Mouse (Mus musculus) frontal cortex, postnatal 14 days (tissue): ENCODE measurements around the gene Gulp1.

Source experiments
- DNase-seq, 2 experiments: peaks; one replicate each; pipeline ENCODE4 v3.0.0; 2022; ENCODE audit warnings: low spot score in 2 of 2

Gene Gulp1

GRCm38 (mm10) chr1:44551461-44552370 lies at the start of gene Gulp1:
Gene Gulp1, plus strand, starts transcription at chr1:44551511.
- DNase-seq = peak; percentile 25 to 52

DNA sequence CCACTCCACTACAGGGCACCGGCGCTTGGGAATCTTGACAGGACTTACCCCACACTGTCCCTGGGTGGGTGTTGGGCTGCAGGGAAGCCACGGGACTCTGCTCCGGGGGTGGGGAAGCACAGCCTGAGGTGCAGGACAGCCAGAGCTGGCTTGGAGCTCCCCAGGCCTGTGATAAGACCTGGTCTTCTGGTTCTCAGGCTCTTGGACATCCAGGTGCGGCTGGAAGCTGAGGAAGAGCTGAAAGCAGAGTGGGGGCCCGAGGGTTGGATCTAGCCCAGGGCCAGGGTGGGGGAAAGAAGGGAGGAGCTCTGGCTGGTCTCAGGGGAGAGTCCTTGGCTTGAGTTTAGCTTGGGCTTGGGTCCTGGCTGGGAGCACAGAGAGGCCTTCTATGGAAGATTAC lies 1.1 kb upstream of the Gulp1 start:
- no peak for DNase-seq

GRCm38 (mm10) chr1:44552371-44552841 lies 1.1 kb downstream of the Gulp1 start:
- peak in 1 of 2 experiments; percentile 19 for DNase-seq

DNA sequence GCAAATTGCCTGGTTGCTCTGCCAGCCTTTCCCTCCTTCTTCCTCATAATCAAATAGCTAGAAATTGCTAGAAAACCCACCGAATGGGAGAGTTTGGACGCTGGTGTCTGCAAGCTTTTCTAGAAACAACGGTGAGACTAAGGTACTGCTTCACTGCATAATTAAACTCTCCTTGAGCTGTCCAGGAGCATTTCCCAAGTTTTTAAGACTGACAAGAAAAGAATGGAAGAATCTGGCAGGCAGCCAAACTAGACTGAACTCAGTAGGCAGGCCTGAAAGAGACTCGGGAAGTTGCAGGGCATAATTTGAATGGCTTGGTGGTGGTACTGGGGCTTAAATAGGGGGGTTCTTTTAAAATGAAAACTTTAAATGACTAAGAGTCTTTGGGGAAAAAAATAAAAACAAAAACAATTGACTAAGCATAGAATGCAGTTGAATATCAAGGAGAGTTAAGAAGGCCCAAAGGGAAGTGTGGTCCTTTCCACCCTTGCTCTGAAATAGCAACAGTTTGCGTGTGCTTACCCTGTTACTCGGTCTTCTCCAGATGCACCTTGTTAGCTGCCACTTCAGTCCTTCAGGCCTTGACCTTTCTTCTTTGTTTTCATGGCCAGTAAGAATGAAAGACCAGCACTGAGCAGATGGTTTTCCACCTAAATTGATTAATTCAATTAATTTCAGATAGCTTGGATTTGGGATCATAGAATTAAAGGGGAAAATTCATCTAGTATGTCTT lies 2.0 kb downstream of the Gulp1 start:
- DNase-seq = no peak

- no peak for DNase-seq
These were observed 16.1 kb downstream of the Gulp1 start for GRCm38 (mm10) chr1:44567431-44567830.

- DNase-seq = no peak
These were observed 17.0 kb downstream of the Gulp1 start for GRCm38 (mm10) chr1:44568296-44568695.

DNA sequence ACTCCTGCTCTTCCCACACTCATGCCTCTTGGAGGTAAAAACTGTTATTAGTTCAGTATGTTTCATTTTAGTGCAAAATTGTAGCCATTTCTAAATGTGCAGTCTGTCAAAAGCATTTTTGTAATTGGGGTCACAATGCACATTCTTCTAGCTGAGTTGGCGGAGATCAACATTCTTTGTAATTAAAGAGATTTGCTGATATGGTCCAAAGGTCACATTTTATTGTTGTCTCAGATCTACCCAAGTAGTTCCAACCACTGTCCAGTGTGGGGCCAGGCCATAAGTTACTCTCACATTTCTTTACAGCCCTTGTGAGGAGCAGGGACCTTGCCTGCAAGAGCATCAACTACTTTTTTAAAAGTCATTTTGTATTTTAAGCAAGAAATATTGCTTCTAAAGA lies 24.7 kb downstream of the Gulp1 start:
- no peak for DNase-seq

GRCm38 (mm10) chr1:44576610-44577009 lies 25.3 kb downstream of the Gulp1 start:
- DNase-seq = no peak

- no peak for DNase-seq
These were observed 29.1 kb downstream of the Gulp1 start for GRCm38 (mm10) chr1:44580390-44580789.

DNA sequence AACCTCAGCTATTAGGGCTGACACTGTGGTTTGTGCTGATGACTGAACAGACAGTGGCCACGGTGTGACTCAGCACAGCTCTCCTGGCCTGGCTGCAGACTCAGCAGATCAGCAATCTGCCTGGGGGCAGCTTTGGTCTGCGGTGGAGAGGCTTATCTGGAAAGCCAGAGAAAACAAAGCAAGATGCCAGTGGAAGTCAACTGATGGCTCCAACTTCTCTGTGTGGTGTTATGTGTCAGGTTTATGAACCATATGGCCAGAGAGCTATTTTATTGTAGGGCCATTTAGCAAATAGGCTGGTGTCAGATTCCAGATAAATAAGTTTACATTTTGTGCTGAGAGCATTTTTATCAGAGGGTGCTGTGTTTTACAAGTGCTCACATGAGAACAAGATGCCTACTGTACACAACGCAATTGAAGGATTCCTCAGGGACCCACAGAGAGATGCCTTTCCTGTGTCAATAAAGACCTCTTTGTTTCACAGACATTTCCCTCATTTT lies 33.6 kb downstream of the Gulp1 start:
- DNase-seq = no peak

- no peak for DNase-seq
These were observed 40.4 kb downstream of the Gulp1 start for GRCm38 (mm10) chr1:44591742-44592141.

DNA sequence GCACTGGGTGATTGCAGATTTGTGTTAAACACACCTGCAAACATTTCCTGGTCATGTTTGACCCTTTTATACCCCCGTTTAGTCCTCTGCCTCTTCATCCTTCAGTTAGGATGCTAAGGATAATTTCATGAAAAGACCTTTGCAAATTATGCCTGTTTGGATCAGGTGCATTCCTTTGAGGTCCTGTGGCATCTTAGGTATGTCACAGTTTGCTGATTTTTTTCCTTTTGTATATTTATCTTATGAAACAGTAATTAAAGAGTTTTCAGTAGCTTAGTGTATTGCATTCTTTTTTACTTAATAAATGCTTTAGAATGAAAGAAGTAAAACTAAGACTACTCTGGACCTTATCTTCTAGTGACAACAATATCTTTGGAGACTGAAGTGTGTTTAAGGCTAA lies 41.8 kb downstream of the Gulp1 start:
- DNase-seq = no peak

- no peak for DNase-seq
These were observed 47.0 kb downstream of the Gulp1 start for GRCm38 (mm10) chr1:44598312-44598711.

- DNase-seq = no peak
These were observed 62.2 kb downstream of the Gulp1 start for GRCm38 (mm10) chr1:44613294-44614041.

DNA sequence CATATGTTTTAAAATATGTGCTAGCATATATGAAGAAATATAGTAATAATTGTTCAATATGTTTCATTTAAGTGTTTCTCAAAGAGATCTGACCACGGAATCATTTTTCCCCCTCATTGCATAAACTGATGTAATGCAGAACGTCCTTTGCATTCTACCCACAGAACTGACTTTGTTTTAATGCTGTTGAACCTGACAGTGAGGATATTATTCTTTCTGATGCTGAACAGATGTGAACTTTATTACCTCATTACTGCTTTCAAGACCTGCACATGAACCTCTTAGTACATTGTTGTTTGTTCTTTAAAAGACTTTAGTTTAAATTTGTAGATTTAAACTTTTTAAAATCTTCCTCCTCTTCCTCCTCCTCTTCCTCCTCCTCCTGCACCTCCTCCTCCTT lies 67.4 kb downstream of the Gulp1 start:
- no peak for DNase-seq

DNA sequence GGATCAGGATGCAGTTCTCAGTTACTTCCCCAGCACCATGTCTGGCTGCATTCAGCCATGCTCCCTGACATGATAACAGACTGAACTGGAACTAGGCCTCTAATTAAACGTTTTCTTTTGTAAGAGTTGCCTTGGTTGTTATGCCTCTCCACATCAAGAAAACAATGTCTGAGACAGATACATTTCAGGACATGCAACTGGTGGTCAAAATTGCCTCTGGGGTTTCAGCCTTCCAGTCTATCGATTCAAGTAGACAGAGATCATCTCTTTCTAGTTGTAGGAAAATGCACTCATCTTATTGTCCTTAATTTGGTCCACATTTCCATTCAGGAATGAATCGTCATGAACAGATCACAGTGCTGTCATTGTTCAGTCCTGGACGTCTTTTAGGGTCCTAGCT lies 83.2 kb downstream of the Gulp1 start:
- no peak for DNase-seq

- DNase-seq = no peak
These were observed 94.5 kb downstream of the Gulp1 start for GRCm38 (mm10) chr1:44645678-44646276.

DNA sequence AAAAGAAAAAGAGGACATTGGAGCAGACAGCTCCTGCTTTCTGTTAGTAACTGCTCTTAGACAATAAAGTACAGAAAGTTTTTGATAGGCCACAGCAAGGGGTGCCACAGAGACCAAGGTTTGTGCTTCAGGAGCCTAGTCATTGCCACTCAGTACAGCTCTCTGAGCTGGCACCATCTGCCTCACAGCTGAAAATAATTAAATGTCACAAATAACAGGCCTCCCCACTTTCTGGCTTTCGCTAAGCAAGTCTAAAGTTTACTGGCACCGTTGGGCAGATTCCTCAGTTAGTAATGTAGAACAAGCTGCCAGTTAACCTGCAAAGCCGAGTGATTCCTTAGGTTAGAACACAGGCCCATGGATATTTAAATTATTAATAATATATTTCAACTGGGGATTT lies 127.7 kb downstream of the Gulp1 start:
- DNase-seq = no peak

DNA sequence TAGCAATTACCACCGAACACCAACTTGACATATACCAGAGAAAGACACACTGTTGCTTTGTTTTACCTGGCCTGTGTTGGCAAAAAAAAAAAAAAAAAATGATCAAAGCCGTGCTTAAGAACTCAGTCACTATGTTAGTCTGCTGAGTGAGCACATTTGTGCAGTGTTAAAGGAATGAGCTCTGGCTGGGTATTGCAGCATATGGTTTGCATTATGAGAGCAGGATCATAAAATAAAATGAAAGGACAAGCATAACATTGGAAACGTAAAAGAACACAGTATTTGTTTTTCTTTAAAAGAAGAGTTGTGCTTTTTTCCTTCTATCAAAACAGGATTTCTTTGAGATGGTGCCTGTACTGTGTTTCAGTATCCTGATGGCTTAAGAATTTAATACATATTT lies 128.1 kb downstream of the Gulp1 start:
- DNase-seq = no peak

DNA sequence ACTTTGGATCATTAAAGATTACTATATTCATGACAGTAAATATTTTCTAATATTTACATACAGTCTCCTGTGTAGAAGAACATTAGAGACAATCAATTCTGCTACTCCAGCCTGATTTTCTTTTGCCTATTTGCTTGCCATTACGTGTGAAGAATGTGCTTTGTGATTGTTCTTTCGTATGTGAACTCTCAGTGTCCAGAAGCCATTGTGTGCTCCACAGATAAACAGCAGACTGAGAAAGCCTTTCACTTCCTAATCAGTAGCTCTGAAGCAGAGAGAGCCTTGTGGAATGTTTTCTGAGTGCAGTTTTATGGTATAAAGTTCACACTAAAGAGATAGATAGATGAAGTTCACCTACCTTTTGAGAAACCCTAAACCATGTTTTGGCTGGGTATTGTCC lies 131.2 kb downstream of the Gulp1 start:
- no peak for DNase-seq

- DNase-seq = no peak
These were observed 132.4 kb downstream of the Gulp1 start for GRCm38 (mm10) chr1:44683723-44684122.
